Mouse (Mus musculus) liver, embryonic 14.5 days (tissue): ENCODE measurements around the gene Gm20441.

Source experiments
- CTCF ChIP-seq: IDR thresholded peaks from 2 replicates; pipeline ENCODE4 v1.5.1; 2016; ENCODE audit warnings: antibody characterized with exemption, low read depth, control low read depth
- EP300 ChIP-seq: IDR thresholded peaks from 2 replicates; pipeline ENCODE4 v1.6.1; 2016; ENCODE audit warnings: antibody characterized with exemption, low read depth

- no peak for TF ChIP-seq CTCF
- no peak for TF ChIP-seq EP300
These were observed 39.9 kb downstream of the Gm20441 start for GRCm38 (mm10) chr10:75740866-75741265.
